Mouse (Mus musculus): ENCODE data around the gene Acpp.

- TF ChIP-seq CTCF (conservative IDR thresholded peaks at IDR 0.05; ENCODE audit: insufficient read depth, insufficient read length, low read depth, low read length), result no peak
- TF ChIP-seq POLR2A (IDR thresholded peaks at IDR 0.05; ENCODE audit: low read depth, low read length), result no peak
These were observed 55.0 kb downstream of the Acpp start for GRCm38 (mm10) chr9:104282536-104282935.

All from kidney, adult 2 months (tissue).